12 mouse cellular contexts compared by ENCODE assay signal in genomic region chr11:26166966-26167608, GRCm38 (mm10).
"Had no signal": no experiment of that assay in that cellular context is flagged by ENCODE, and none has a peak within 500 bp of the region (broad histone marks: within the 10 kb centered on the region; RNA-seq: fewer than 3 reads in every experiment).

No protein-coding gene starts in this region.

- H3K4me2 ChIP-seq: liver, embryonic 11.5 days; liver, embryonic 15.5 days; midbrain, embryonic 13.5 days had no signal

- H3K27me3 ChIP-seq: liver, embryonic 15.5 days; midbrain, embryonic 13.5 days had no signal

- H3K36me3 ChIP-seq: limb, embryonic 10.5 days; liver, embryonic 15.5 days; midbrain, embryonic 13.5 days had no signal

- H3K4me1 ChIP-seq: limb, embryonic 10.5 days; liver, embryonic 15.5 days; midbrain, embryonic 13.5 days had no signal

- H3K4me3 ChIP-seq: left cerebral cortex, adult 2 months; limb, embryonic 10.5 days; liver, embryonic 15.5 days; midbrain, embryonic 13.5 days had no signal

- DNase-seq: kidney, adult 18-20 months; kidney, postnatal 25 days; lung, adult 2 months; lung, postnatal 36 days; right cerebral cortex, postnatal 14 days; thymus, postnatal 36 days had no signal

- H3K27ac ChIP-seq: left cerebral cortex, adult 2 months; limb, embryonic 10.5 days; liver, embryonic 15.5 days; midbrain, embryonic 13.5 days had no signal

- ATAC-seq: lung, postnatal 0 days; midbrain, embryonic 13.5 days had no signal

- H3K9me3 ChIP-seq: limb, embryonic 10.5 days; liver, embryonic 15.5 days; midbrain, embryonic 13.5 days had no signal

- H3K9ac ChIP-seq: liver, embryonic 15.5 days; midbrain, embryonic 13.5 days had no signal
